Mouse (Mus musculus) megakaryocyte, embryonic 14.5 days (primary cell): ENCODE results near the gene Gm44965.

Source experiments
- FLI1 ChIP-seq: IDR thresholded peaks from 2 replicates; pipeline ENCODE4 v1.6.1; 2012; ENCODE audit warnings: low read length, inconsistent platforms, mixed read lengths
- GATA1 ChIP-seq: IDR thresholded peaks from 3 replicates; pipeline ENCODE4 v1.6.1; 2012; ENCODE audit warnings: mixed read lengths, low read length, inconsistent platforms, borderline replicate concordance

DNA sequence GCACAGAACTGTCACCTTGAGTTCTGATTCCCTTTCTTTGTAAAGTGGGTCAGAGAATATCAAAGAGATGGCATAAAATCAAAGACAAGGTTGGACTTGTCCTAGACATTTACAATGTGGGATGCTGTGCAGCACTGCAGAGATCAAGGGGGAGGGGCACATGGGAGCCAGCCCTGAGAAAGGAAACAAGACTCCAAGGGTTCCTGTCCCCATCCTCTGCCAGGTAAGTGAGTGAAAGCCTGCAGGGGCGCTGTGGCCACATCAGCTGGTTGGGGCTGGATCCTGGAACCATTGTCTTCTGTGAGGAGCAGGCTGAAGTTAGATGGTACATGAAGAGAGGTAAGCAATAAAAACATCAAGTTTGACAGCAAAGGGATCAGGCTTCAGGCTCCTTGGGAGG lies 29.7 kb downstream of the Gm44965 start:
- TF ChIP-seq GATA1 (no peak), FLI1 (no peak)
